Mouse (Mus musculus): ENCODE measurements around the gene Csnk1e. TPM values are rescaled to one million over a fixed set of nuclear protein-coding genes. Genes with fewer than 3 reads are reported as not detected.

The Csnk1e gene
- polyA plus RNA-seq, 1 experiment, result 6.7 TPM

DNA sequence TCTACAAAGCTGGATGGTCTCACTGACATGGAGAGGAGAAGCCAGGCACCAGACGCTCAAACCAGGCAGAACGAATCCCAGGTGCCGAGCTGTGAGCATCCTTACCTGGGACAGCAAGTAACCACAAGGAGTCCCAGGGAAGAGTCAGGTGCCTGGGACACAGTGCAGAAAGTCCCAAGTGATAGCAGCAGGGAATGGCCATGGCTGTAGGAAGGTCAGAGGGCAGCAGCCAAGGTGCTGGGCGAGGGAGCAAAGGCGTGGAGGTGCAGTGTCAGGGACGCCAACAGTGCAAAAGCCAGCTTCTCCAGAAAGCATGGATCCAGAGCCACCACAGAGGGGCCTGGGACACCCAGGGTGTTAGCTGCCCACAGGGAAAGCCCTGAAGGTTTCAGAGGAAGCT lies 62.3 kb downstream of the Csnk1e start:
- Histone ChIP-seq H3K4me1 (ENCODE audit: control insufficient read depth, insufficient read depth, low read length) (no peaks in the 10 kb centered on the region), H3K27me3 (ENCODE audit: control insufficient read depth, insufficient read depth, low read length) (no peaks in the 10 kb centered on the region), H3K27ac (ENCODE audit: control insufficient read depth, insufficient read depth, low read depth, low read length) (no peak overlapping the region), H3K4me3 (ENCODE audit: control insufficient read depth, low read depth, low read length) (no peak overlapping the region), H3K36me3 (ENCODE audit: control insufficient read depth, insufficient read depth, low read length) (no peaks in the 10 kb centered on the region)
- TF ChIP-seq POLR2A (IDR thresholded peaks at IDR 0.05; ENCODE audit: control insufficient read depth, low read depth, low read length) (no peak), CTCF (IDR thresholded peaks at IDR 0.05; ENCODE audit: control insufficient read depth, insufficient read depth, insufficient replicate concordance, low read depth, low read length) (no peak)

DNA sequence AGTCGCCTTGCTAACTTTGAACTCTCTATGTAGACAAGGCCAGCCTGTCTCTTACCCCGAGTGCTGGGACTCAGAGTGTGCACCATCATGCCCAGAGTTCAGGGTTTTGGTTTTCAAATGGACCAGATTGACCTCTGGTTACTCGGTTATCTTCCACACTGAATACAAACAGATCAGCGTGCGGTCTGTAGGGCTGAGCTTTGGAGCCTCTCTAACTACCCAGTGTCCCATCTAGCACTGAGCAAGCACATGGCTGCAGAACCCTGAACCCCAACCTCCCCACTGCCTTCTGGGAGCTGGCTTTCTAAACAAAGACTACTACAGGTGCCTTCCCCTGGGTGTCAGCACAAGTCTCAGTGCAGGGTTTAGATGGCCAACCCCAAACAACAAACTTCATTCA lies 62.8 kb downstream of the Csnk1e start:
- TF ChIP-seq CTCF (IDR thresholded peaks at IDR 0.05; ENCODE audit: control insufficient read depth, insufficient read depth, insufficient replicate concordance, low read depth, low read length), result no peak
- no peak overlapping the region for H3K27ac ChIP-seq (ENCODE audit: control insufficient read depth, insufficient read depth, low read depth, low read length)
- no peak overlapping the region for H3K4me3 ChIP-seq (ENCODE audit: control insufficient read depth, low read depth, low read length)
- no peaks in the 10 kb centered on the region for H3K4me1 ChIP-seq (ENCODE audit: control insufficient read depth, insufficient read depth, low read length)
- H3K27me3 ChIP-seq (ENCODE audit: control insufficient read depth, insufficient read depth, low read length), result no peaks in the 10 kb centered on the region
- no peaks in the 10 kb centered on the region for H3K36me3 ChIP-seq (ENCODE audit: control insufficient read depth, insufficient read depth, low read length)

DNA sequence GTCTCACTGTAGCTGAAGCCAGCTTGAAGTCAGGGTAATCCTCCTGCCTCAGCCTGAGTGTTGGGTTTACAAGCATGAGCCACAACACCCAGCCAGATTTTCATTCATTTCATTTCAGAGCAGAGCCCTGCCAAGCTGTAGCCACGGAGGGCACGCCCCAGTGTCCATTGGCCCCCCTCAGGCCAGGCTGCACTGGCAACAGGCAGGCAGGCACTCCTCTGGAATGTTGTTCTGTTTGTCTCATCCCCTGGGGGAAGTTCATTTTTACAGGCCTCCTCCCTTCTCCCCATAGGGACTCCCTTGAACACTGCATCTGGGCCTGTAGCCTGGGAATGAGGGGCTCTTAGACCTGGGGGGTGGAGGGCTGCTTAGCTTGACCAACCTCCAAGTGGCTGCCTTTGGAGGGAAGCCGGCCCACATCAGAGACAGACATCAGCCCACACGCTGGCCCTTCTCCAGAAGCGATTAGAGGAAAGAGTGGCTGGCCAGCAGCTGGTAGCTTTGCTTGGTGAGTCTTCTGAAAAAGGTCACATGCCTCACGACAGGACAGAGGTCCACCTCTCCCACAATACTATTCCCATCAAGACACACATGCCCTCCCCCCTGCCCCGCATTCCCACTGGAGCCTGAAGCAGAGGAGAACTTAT lies 63.8 kb downstream of the Csnk1e start:
- Histone ChIP-seq H3K4me3 (ENCODE audit: control insufficient read depth, low read depth, low read length) (no peak overlapping the region), H3K27ac (ENCODE audit: control insufficient read depth, insufficient read depth, low read depth, low read length) (no peak overlapping the region), H3K36me3 (ENCODE audit: control insufficient read depth, insufficient read depth, low read length) (no peaks in the 10 kb centered on the region), H3K27me3 (ENCODE audit: control insufficient read depth, insufficient read depth, low read length) (no peaks in the 10 kb centered on the region), H3K4me1 (ENCODE audit: control insufficient read depth, insufficient read depth, low read length) (no peaks in the 10 kb centered on the region)
- TF ChIP-seq CTCF (IDR thresholded peaks at IDR 0.05; ENCODE audit: control insufficient read depth, insufficient read depth, insufficient replicate concordance, low read depth, low read length) (no peak), POLR2A (IDR thresholded peaks at IDR 0.05; ENCODE audit: control insufficient read depth, low read depth, low read length) (no peak)

DNA sequence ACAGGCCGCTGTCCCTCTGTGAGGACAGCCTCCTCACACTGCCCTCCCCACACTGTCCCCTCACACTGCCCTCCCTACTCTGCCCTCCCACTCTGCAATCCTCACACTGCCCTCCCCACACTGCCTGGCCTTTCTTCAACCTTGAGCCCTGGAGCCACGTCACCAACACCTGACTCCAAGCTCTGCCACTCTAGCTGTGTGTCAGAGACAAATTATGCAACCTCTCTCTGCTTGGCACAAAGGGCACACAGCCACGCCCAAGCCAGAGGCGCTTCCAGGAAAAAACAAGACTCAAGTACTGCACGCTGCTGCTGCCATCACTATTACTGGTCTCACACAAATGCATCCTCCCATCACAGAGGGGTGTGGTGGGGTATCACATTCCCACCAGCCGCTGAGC lies 64.9 kb downstream of the Csnk1e start:
- no peak overlapping the region for H3K27ac ChIP-seq (ENCODE audit: control insufficient read depth, insufficient read depth, low read depth, low read length)
- no peak for TF ChIP-seq POLR2A (IDR thresholded peaks at IDR 0.05; ENCODE audit: control insufficient read depth, low read depth, low read length)
- TF ChIP-seq CTCF (IDR thresholded peaks at IDR 0.05; ENCODE audit: control insufficient read depth, insufficient read depth, insufficient replicate concordance, low read depth, low read length), result no peak
- no peaks in the 10 kb centered on the region for H3K27me3 ChIP-seq (ENCODE audit: control insufficient read depth, insufficient read depth, low read length)
- H3K4me3 ChIP-seq (ENCODE audit: control insufficient read depth, low read depth, low read length), result no peak overlapping the region
- no peaks in the 10 kb centered on the region for H3K36me3 ChIP-seq (ENCODE audit: control insufficient read depth, insufficient read depth, low read length)
- H3K4me1 ChIP-seq (ENCODE audit: control insufficient read depth, insufficient read depth, low read length), result no peaks in the 10 kb centered on the region

DNA sequence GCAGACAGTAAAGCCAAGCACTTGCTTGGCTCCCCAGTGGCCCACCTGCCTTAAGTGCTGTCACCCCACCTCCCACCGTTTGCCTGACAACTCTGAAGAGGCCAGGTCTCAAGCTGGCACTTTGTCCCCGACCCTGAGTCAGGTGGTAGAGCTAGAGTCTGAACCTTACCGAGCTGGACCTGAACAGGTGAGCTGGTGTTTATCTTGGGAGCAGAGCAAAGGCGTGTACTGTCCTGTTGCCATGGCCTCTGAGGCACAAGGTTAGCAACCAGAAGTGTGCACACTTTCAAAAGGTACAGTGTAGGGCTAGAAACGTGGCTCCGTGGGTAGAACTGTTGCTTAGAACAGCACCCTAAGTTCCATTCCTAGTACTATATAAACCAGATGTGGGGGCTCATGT lies 67.2 kb downstream of the Csnk1e start:
- Histone ChIP-seq H3K27me3 (ENCODE audit: control insufficient read depth, insufficient read depth, low read length) (no peaks in the 10 kb centered on the region), H3K4me1 (ENCODE audit: control insufficient read depth, insufficient read depth, low read length) (no peaks in the 10 kb centered on the region), H3K4me3 (ENCODE audit: control insufficient read depth, low read depth, low read length) (no peak overlapping the region), H3K27ac (ENCODE audit: control insufficient read depth, insufficient read depth, low read depth, low read length) (no peak overlapping the region), H3K36me3 (ENCODE audit: control insufficient read depth, insufficient read depth, low read length) (no peaks in the 10 kb centered on the region)
- no peak for TF ChIP-seq CTCF (IDR thresholded peaks at IDR 0.05; ENCODE audit: control insufficient read depth, insufficient read depth, insufficient replicate concordance, low read depth, low read length)
- no peak for TF ChIP-seq POLR2A (IDR thresholded peaks at IDR 0.05; ENCODE audit: control insufficient read depth, low read depth, low read length)

DNA sequence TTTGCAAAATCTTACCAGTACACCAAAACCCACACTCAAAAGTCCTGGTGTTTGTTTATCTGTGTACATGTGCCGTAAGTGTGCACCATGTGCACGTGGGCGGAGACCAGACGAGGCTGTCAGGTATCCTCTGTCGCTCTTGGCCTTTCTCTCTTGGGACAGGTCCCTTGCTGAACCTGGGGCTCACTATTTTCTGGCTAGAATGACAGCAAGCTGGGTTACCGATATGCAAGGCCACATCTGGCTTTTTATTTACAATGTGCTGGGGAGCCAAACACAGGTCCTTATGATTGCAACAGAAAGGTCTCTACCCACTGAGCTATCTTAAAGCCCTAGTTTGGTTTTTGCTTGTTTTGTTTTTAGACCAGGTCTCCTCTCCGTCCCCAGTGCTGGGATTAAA lies 67.8 kb downstream of the Csnk1e start:
- TF ChIP-seq CTCF (IDR thresholded peaks at IDR 0.05; ENCODE audit: control insufficient read depth, insufficient read depth, insufficient replicate concordance, low read depth, low read length) (no peak), POLR2A (IDR thresholded peaks at IDR 0.05; ENCODE audit: control insufficient read depth, low read depth, low read length) (no peak)
- H3K36me3 ChIP-seq (ENCODE audit: control insufficient read depth, insufficient read depth, low read length), result no peaks in the 10 kb centered on the region
- no peaks in the 10 kb centered on the region for H3K4me1 ChIP-seq (ENCODE audit: control insufficient read depth, insufficient read depth, low read length)
- no peak overlapping the region for H3K4me3 ChIP-seq (ENCODE audit: control insufficient read depth, low read depth, low read length)
- H3K27me3 ChIP-seq (ENCODE audit: control insufficient read depth, insufficient read depth, low read length), result no peaks in the 10 kb centered on the region
- no peak overlapping the region for H3K27ac ChIP-seq (ENCODE audit: control insufficient read depth, insufficient read depth, low read depth, low read length)

DNA sequence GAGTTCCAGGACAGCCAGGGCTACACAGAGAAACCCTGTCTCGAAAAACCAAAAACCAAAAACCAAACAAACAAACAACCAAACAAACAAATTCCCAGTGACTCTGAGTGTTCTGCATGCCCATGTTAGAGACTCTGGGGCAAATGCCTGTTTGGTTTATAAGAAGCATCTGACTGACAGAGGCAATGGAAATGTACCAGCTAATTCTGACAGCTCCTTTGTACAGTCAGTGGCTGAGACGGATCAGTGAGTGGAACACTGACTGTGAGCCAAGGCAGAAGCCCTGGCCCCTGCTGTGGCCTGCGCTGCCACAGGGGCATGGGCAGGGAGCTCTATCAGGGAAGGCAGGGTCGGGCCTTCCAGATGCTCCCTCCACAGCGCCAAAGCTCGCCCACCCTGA lies 68.3 kb downstream of the Csnk1e start:
- no peaks in the 10 kb centered on the region; the same call in 1 of the 2 replicates for H3K4me1 ChIP-seq (ENCODE audit: control insufficient read depth, insufficient read depth, low read length)
- H3K36me3 ChIP-seq (ENCODE audit: control insufficient read depth, insufficient read depth, low read length), result no peaks in the 10 kb centered on the region
- no peak for TF ChIP-seq POLR2A (IDR thresholded peaks at IDR 0.05; ENCODE audit: control insufficient read depth, low read depth, low read length)
- no peak for TF ChIP-seq CTCF (IDR thresholded peaks at IDR 0.05; ENCODE audit: control insufficient read depth, insufficient read depth, insufficient replicate concordance, low read depth, low read length)
- no peak overlapping the region for H3K4me3 ChIP-seq (ENCODE audit: control insufficient read depth, low read depth, low read length)
- no peaks in the 10 kb centered on the region for H3K27me3 ChIP-seq (ENCODE audit: control insufficient read depth, insufficient read depth, low read length)
- no peak overlapping the region for H3K27ac ChIP-seq (ENCODE audit: control insufficient read depth, insufficient read depth, low read depth, low read length)

DNA sequence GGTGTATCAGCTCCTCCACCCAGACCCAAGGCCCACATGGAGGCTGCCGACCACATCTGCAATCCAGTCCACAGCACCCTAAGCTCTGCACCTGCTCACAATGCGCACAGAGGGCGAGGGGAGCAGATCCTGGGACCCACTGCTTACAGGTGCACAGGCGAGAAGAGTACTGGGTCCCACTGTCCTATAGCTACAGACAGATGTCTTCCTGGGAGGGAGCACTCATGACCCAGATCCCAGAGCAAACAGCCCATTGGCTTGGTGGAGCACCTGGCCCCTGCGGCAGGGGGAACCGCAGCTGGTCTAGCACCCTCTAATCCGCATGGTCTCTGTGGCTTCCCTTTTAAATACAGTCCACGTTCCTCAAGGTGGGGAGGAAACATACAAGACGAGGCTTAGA lies 73.7 kb downstream of the Csnk1e start:
- Histone ChIP-seq H3K36me3 (ENCODE audit: control insufficient read depth, insufficient read depth, low read length) (no peaks in the 10 kb centered on the region), H3K4me1 (ENCODE audit: control insufficient read depth, insufficient read depth, low read length) (peaks cover 12% of the 10 kb centered on the region), H3K4me3 (ENCODE audit: control insufficient read depth, low read depth, low read length) (no peak overlapping the region), H3K27ac (ENCODE audit: control insufficient read depth, insufficient read depth, low read depth, low read length) (no peak overlapping the region), H3K27me3 (ENCODE audit: control insufficient read depth, insufficient read depth, low read length) (no peaks in the 10 kb centered on the region)
- TF ChIP-seq CTCF (IDR thresholded peaks at IDR 0.05; ENCODE audit: control insufficient read depth, insufficient read depth, insufficient replicate concordance, low read depth, low read length), result no peak
- no peak for TF ChIP-seq POLR2A (IDR thresholded peaks at IDR 0.05; ENCODE audit: control insufficient read depth, low read depth, low read length)

Data from testis, adult 2 months (tissue).